Mouse (Mus musculus) megakaryocyte, embryonic 14.5 days (primary cell): ENCODE measurements around the gene Ppp1r37. TPM values are rescaled to one million over a fixed set of nuclear protein-coding genes. Genes with fewer than 3 reads are reported as not detected.
"Not testable (repeated sequence)": the region's sequence is repeated elsewhere in the genome, so short reads cannot be mapped to it uniquely, and the experiment has no call there.

Experiments
- H3K27me3 ChIP-seq: replicated peaks from 2 replicates; pipeline ENCODE3; 2012; ENCODE audit warnings: inconsistent platforms
- H3K36me3 ChIP-seq: replicated peaks from 2 replicates; pipeline ENCODE3; 2012; ENCODE audit warnings: low read length, inconsistent platforms, mixed read lengths
- H3K4me1 ChIP-seq: 2 replicates; pipeline ENCODE4 v1.6.1; 2012; ENCODE audit warnings: inconsistent platforms
- H3K4me3 ChIP-seq: replicated peaks from 2 replicates; pipeline ENCODE3; 2012; ENCODE audit warnings: moderate library complexity, mild to moderate bottlenecking, inconsistent platforms
- H3K9me3 ChIP-seq: 2 replicates; pipeline ENCODE4 v1.6.1; 2012; ENCODE audit warnings: inconsistent platforms
- FLI1 ChIP-seq: IDR thresholded peaks from 2 replicates; pipeline ENCODE4 v1.6.1; 2012; ENCODE audit warnings: low read length, inconsistent platforms, mixed read lengths
- GATA1 ChIP-seq: IDR thresholded peaks from 3 replicates; pipeline ENCODE4 v1.6.1; 2012; ENCODE audit warnings: mixed read lengths, low read length, inconsistent platforms, borderline replicate concordance
- polyA plus RNA-seq: library from polyadenylated mRNA; stranded (reverse); fragments of >175 nt; gene quantifications from 2 replicates; pipeline ENCODE4 v1.2.3, GENCODE M21; 2012; ENCODE audit warnings: low replicate concordance; ENCODE audit not compliant: insufficient read depth

Ppp1r37 gene
- polyA plus RNA-seq, result 88.1 and 108 TPM in 2 replicates

GRCm38 (mm10) chr7:19562643-19563410 lies at the start of gene Ppp1r37:
Gene Ppp1r37, minus strand, starts transcription at chr7:19563076.
- Histone ChIP-seq H3K36me3 (peaks cover 58% of the 10 kb centered on the region), H3K27me3 (no peaks in the 10 kb centered on the region), H3K4me3 (peak within 1 kb of the TSS; percentile 98), H3K4me1 (peaks cover 72% of the 10 kb centered on the region), H3K9me3 (peaks cover 3% of the 10 kb centered on the region; the same call in 1 of the 2 replicates)
- TF ChIP-seq FLI1, result no peak
- no peak for TF ChIP-seq GATA1

- Histone ChIP-seq H3K4me3 (no peak overlapping the region), H3K9me3 (no peaks in the 10 kb centered on the region), H3K27me3 (no peaks in the 10 kb centered on the region), H3K36me3 (peaks cover 73% of the 10 kb centered on the region), H3K4me1 (peaks cover 4% of the 10 kb centered on the region; the same call in 1 of the 2 replicates)
- TF ChIP-seq GATA1 (no peak), FLI1 (no peak)
Measured at GRCm38 (mm10) chr7:19610969-19611368, 48.1 kb upstream of the Ppp1r37 start.

GRCm38 (mm10) chr7:19609641-19610332 lies 46.9 kb upstream of the Ppp1r37 start:
- no peak for TF ChIP-seq FLI1
- TF ChIP-seq GATA1, result no peak
- Histone ChIP-seq H3K4me3 (no peak overlapping the region), H3K9me3 (no peaks in the 10 kb centered on the region), H3K27me3 (no peaks in the 10 kb centered on the region), H3K4me1 (no peaks in the 10 kb centered on the region), H3K36me3 (peaks cover 61% of the 10 kb centered on the region)

- no peak overlapping the region for H3K4me3 ChIP-seq
- peaks cover 17% of the 10 kb centered on the region for H3K4me1 ChIP-seq
- H3K27me3 ChIP-seq, result no peaks in the 10 kb centered on the region
- TF ChIP-seq FLI1, result no peak
- no peaks in the 10 kb centered on the region for H3K9me3 ChIP-seq
- peaks cover 50% of the 10 kb centered on the region for H3K36me3 ChIP-seq
Measured at GRCm38 (mm10) chr7:19607291-19607690, 44.4 kb upstream of the Ppp1r37 start.

GRCm38 (mm10) chr7:19604606-19605214 lies 41.8 kb upstream of the Ppp1r37 start:
- peaks cover 51% of the 10 kb centered on the region for H3K36me3 ChIP-seq
- H3K9me3 ChIP-seq, H3K27me3 ChIP-seq: not testable (repeated sequence)
- peaks cover 43% of the 10 kb centered on the region for H3K4me1 ChIP-seq
- H3K4me3 ChIP-seq, result peak overlapping the region; percentile 97

GRCm38 (mm10) chr7:19603849-19604605 lies 41.2 kb upstream of the Ppp1r37 start, which contains the start of gene Clasrp:
Gene Clasrp, minus strand, starts transcription at chr7:19604486.
- peaks cover 54% of the 10 kb centered on the region for H3K36me3 ChIP-seq

GRCm38 (mm10) chr7:19603055-19603454 lies 40.2 kb upstream of the Ppp1r37 start:
- Histone ChIP-seq H3K9me3 (no peaks in the 10 kb centered on the region), H3K36me3 (peaks cover 64% of the 10 kb centered on the region), H3K27me3 (no peaks in the 10 kb centered on the region), H3K4me3 (peak overlapping the region; percentile 97), H3K4me1 (peaks cover 59% of the 10 kb centered on the region)
- TF ChIP-seq GATA1, result no peak
- TF ChIP-seq FLI1, result no peak

More at GRCm38 (mm10) chr7:19603849-19604605, 41.2 kb upstream of the Ppp1r37 start, which contains the start of gene Clasrp:
- Histone ChIP-seq H3K4me3 (peak within 1 kb of the TSS; percentile 97), H3K4me1 (peaks cover 49% of the 10 kb centered on the region), H3K27me3 (no peaks in the 10 kb centered on the region), H3K9me3 (no peaks in the 10 kb centered on the region)
- TF ChIP-seq GATA1 (no peak), FLI1 (peak; percentile 91)

GRCm38 (mm10) chr7:19600562-19600961 lies 37.7 kb upstream of the Ppp1r37 start:
- peaks cover 70% of the 10 kb centered on the region for H3K36me3 ChIP-seq
- no peaks in the 10 kb centered on the region for H3K9me3 ChIP-seq
- H3K27me3 ChIP-seq, result no peaks in the 10 kb centered on the region
- peak overlapping the region; percentile 69 for H3K4me3 ChIP-seq
- TF ChIP-seq GATA1 (no peak), FLI1 (no peak)
- H3K4me1 ChIP-seq, result peaks cover 72% of the 10 kb centered on the region

- Histone ChIP-seq H3K36me3 (peaks cover 94% of the 10 kb centered on the region), H3K9me3 (no peaks in the 10 kb centered on the region), H3K4me1 (peaks cover 83% of the 10 kb centered on the region), H3K4me3 (no peak overlapping the region), H3K27me3 (no peaks in the 10 kb centered on the region)
- TF ChIP-seq FLI1 (no peak), GATA1 (no peak)
Measured at GRCm38 (mm10) chr7:19593061-19593730, 30.3 kb upstream of the Ppp1r37 start.
